Mouse (Mus musculus): ENCODE measurements at regions not wholly inside any gene's neighbourhood (a gene's known extent, or its start where the extent isn't known, plus 50 kb on each side); places are given as distances from the start of the nearest gene placed in this dataset.

- DNase-seq, result peak in 1 of 2 experiments; percentile 11
- whole genome bisulfite sequencing, result 79% methylated on average over 20 of the region's 20 CpGs
Measured at GRCm38 (mm10) chr8:36016321-36017114, 250.9 kb downstream of the Gm19410 start.

GRCm38 (mm10) chr8:36018993-36019753, 253.6 kb downstream of the Gm19410 start:
- Histone ChIP-seq H3K36me3 (ENCODE audit: control insufficient read depth, insufficient read depth, low read length) (no peaks in the 10 kb centered on the region), H3K27me3 (ENCODE audit: control insufficient read depth, insufficient read depth, low read length) (no peaks in the 10 kb centered on the region), H3K9ac (ENCODE audit: low read depth, low read length) (no peak overlapping the region), H3K4me1 (ENCODE audit: control insufficient read depth, insufficient read depth, low read length) (no peaks in the 10 kb centered on the region), H3K4me3 (no peak overlapping the region), H3K27ac (no peak overlapping the region), H3K79me2 (replicated peaks; ENCODE audit: control insufficient read depth, insufficient read depth, low read length) (no peaks in the 10 kb centered on the region)
- no peak for DNase-seq
- intact Hi-C loops (cut with DNase I), result no loop called here
- no peak for TF ChIP-seq POLR2A (IDR thresholded peaks at IDR 0.05; ENCODE audit: insufficient read depth, low read depth, low read length)
- no peak for TF ChIP-seq EP300 (IDR thresholded peaks at IDR 0.05; ENCODE audit: insufficient read depth, low read depth, low read length)
- TF ChIP-seq CTCF (IDR thresholded peaks at IDR 0.05), result no peak
- 78% methylated on average over 15 of the region's 15 CpGs for WGBS

More at GRCm38 (mm10) chr8:36016321-36017114, 250.9 kb downstream of the Gm19410 start:
- H3K27ac ChIP-seq, result no peak overlapping the region
- no peaks in the 10 kb centered on the region for H3K79me2 ChIP-seq (replicated peaks; ENCODE audit: control insufficient read depth, insufficient read depth, low read length)
- no peaks in the 10 kb centered on the region for H3K36me3 ChIP-seq (ENCODE audit: control insufficient read depth, insufficient read depth, low read length)
- no peak overlapping the region for H3K4me3 ChIP-seq
- no peaks in the 10 kb centered on the region for H3K4me1 ChIP-seq (ENCODE audit: control insufficient read depth, insufficient read depth, low read length)
- H3K27me3 ChIP-seq (ENCODE audit: control insufficient read depth, insufficient read depth, low read length), result no peaks in the 10 kb centered on the region
- TF ChIP-seq POLR2A (IDR thresholded peaks at IDR 0.05; ENCODE audit: insufficient read depth, low read depth, low read length), result no peak
- no peak for TF ChIP-seq CTCF (IDR thresholded peaks at IDR 0.05)
- TF ChIP-seq EP300 (IDR thresholded peaks at IDR 0.05; ENCODE audit: insufficient read depth, low read depth, low read length), result no peak
- no peak overlapping the region for H3K9ac ChIP-seq (ENCODE audit: low read depth, low read length)
- intact Hi-C loops (cut with DNase I), result no loop called here

DNA sequence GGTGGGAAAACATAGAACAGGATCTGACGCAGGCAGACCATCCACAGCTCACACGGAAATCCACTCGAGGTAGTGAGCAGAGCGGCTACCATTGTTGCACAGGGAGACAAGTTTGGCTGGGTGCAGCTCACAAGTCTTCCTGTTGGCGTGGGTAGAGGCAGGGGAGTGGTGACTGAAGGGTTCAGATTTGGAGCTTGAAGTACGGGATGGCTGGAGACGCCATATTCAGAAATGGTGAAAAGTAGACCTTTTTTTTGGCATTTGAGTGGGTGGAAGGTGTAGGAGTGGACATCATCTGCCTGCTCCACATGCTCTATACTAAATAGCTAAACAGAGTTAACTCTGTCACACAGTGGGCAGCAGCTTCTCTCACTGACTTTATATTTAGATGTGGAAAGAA, 254.3 kb downstream of the Gm19410 start:
- Histone ChIP-seq H3K36me3 (ENCODE audit: control insufficient read depth, insufficient read depth, low read length) (no peaks in the 10 kb centered on the region), H3K9ac (ENCODE audit: low read depth, low read length) (no peak overlapping the region), H3K4me1 (ENCODE audit: control insufficient read depth, insufficient read depth, low read length) (no peaks in the 10 kb centered on the region), H3K4me3 (no peak overlapping the region), H3K79me2 (replicated peaks; ENCODE audit: control insufficient read depth, insufficient read depth, low read length) (no peaks in the 10 kb centered on the region), H3K27ac (no peak overlapping the region), H3K27me3 (ENCODE audit: control insufficient read depth, insufficient read depth, low read length) (no peaks in the 10 kb centered on the region)
- TF ChIP-seq POLR2A (IDR thresholded peaks at IDR 0.05; ENCODE audit: insufficient read depth, low read depth, low read length) (no peak), CTCF (IDR thresholded peaks at IDR 0.05) (no peak)
- 93% methylated on average over 7 of the region's 7 CpGs for WGBS
- intact Hi-C loops (cut with DNase I), result no loop called here
- no peak for DNase-seq

GRCm38 (mm10) chr8:36027586-36027985, 262.0 kb downstream of the Gm19410 start:
- Histone ChIP-seq H3K79me2 (replicated peaks; ENCODE audit: control insufficient read depth, insufficient read depth, low read length) (no peaks in the 10 kb centered on the region), H3K27me3 (ENCODE audit: control insufficient read depth, insufficient read depth, low read length) (no peaks in the 10 kb centered on the region), H3K4me1 (ENCODE audit: control insufficient read depth, insufficient read depth, low read length) (0 out of 2 replicates have a peak, but pooled peaks cover 1% of the 10 kb centered on the region), H3K36me3 (ENCODE audit: control insufficient read depth, insufficient read depth, low read length) (no peaks in the 10 kb centered on the region), H3K27ac (no peak overlapping the region), H3K4me3 (no peak overlapping the region), H3K9ac (ENCODE audit: low read depth, low read length) (no peak overlapping the region)
- WGBS, result 77% methylated on average over 11 of the region's 11 CpGs
- intact Hi-C loops (cut with DNase I), result no loop called here
- TF ChIP-seq CTCF (IDR thresholded peaks at IDR 0.05) (no peak), EP300 (IDR thresholded peaks at IDR 0.05; ENCODE audit: insufficient read depth, low read depth, low read length) (no peak), POLR2A (IDR thresholded peaks at IDR 0.05; ENCODE audit: insufficient read depth, low read depth, low read length) (no peak)
- no peak for DNase-seq

- DNase-seq, result no peak
- Histone ChIP-seq H3K9ac (ENCODE audit: low read depth, low read length) (no peak overlapping the region), H3K4me3 (no peak overlapping the region), H3K36me3 (ENCODE audit: control insufficient read depth, insufficient read depth, low read length) (no peaks in the 10 kb centered on the region), H3K27ac (no peak overlapping the region), H3K4me1 (ENCODE audit: control insufficient read depth, insufficient read depth, low read length) (0 out of 2 replicates have a peak, but pooled peaks cover 1% of the 10 kb centered on the region), H3K79me2 (replicated peaks; ENCODE audit: control insufficient read depth, insufficient read depth, low read length) (no peaks in the 10 kb centered on the region), H3K27me3 (ENCODE audit: control insufficient read depth, insufficient read depth, low read length) (no peaks in the 10 kb centered on the region)
- 84% methylated on average over 9 of the region's 9 CpGs for WGBS
- TF ChIP-seq EP300 (IDR thresholded peaks at IDR 0.05; ENCODE audit: insufficient read depth, low read depth, low read length), result no peak
- TF ChIP-seq CTCF (IDR thresholded peaks at IDR 0.05), result no peak
- TF ChIP-seq POLR2A (IDR thresholded peaks at IDR 0.05; ENCODE audit: insufficient read depth, low read depth, low read length), result no peak
- intact Hi-C loops (cut with DNase I), result no loop called here
Measured at GRCm38 (mm10) chr8:36028121-36028955, 262.7 kb downstream of the Gm19410 start.

All from heart, adult 2 months (tissue).